Mouse (Mus musculus) CH12.LX (cell line): ENCODE measurements around the gene Exoc2.

Experiments
- CTCF ChIP-seq, 2 experiments: IDR thresholded peaks in 1 of 2; conservative IDR thresholded peaks in 1 of 2; 2 replicates each; pipeline ENCODE4 v1.5.1; 2011 to 2012; ENCODE audit warnings: low read depth in 2 of 2, low read length in 2 of 2, improper control_type of control experiment in 1 of 2, inconsistent platforms in 1 of 2, mild to moderate bottlenecking in 1 of 2, moderate library complexity in 1 of 2
- GABPA ChIP-seq: IDR thresholded peaks from 2 replicates; pipeline ENCODE4 v1.6.1; 2012; ENCODE audit warnings: low read depth, low read length, improper control_type of control experiment, inconsistent platforms; ENCODE audit not compliant: insufficient replicate concordance
- JUND ChIP-seq: conservative IDR thresholded peaks from 2 replicates; pipeline ENCODE4 v1.6.1; 2011; ENCODE audit warnings: low read depth, low read length, improper control_type of control experiment
- MAX ChIP-seq: IDR thresholded peaks from 2 replicates; pipeline ENCODE4 v1.6.1; 2011; ENCODE audit warnings: low read length, improper control_type of control experiment
- POLR2A ChIP-seq: IDR thresholded peaks from 2 replicates; pipeline ENCODE4 v1.6.1; 2011; ENCODE audit warnings: low read depth, mild to moderate bottlenecking, improper control_type of control experiment, low read length
- POLR2AphosphoS2 ChIP-seq: IDR thresholded peaks from 2 replicates; pipeline ENCODE4 v1.6.1; 2011; ENCODE audit warnings: low read depth, low read length, improper control_type of control experiment
- TCF12 ChIP-seq: IDR thresholded peaks from 2 replicates; pipeline ENCODE4 v1.6.1; 2014; ENCODE audit warnings: low read depth, mild to moderate bottlenecking, inconsistent platforms, low read length, improper control_type of control experiment

DNA sequence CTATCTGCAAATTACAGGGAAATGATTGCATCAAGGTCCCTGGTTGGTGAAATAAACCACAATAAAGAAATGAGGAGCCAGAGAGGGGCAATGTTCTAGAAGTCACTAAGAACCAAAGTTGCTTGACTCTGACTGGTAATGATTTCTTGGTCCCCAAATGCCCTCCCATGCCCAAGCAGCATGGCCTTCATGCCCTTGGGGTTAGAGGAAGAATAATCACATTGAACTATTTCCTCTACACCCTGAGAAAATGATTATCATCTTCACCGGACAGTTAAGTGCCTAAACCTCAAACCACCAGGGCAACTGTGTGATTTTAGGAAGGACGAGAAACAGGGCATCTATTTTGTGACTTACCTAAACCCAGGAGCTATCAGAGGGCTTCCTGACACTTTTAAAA, 197.9 kb downstream of the Exoc2 start:
- TF ChIP-seq MAX: no peak
- TF ChIP-seq CTCF (conservative IDR thresholded peaks at IDR 0.05 in 1 of 2, IDR thresholded peaks at IDR 0.05 in 1 of 2; ENCODE audit: low read depth in 2 of 2, low read length in 2 of 2): no peak
- no peak for TF ChIP-seq POLR2A
- no peak for TF ChIP-seq POLR2AphosphoS2
- no peak for TF ChIP-seq JUND
- TF ChIP-seq TCF12: no peak
- TF ChIP-seq GABPA: no peak
